ENCODE assay signal across 8 mouse cellular contexts in genomic region chr2:180967010-180967763, GRCm38 (mm10). TPM values are rescaled to one million over a fixed set of nuclear protein-coding genes. Genes with fewer than 3 reads are reported as not detected.
DNase-seq lines count a peak whose midpoint lies in the region; ATAC-seq and TF ChIP-seq lines count a peak whose summit lies in the region.

Arfgap1 (plus strand) TSS chr2:180967225.

- peak within 1 kb of the TSS; percentile 92 for H3K27ac ChIP-seq in gastrocnemius, adult 2 months
- H3K27ac ChIP-seq in hindbrain, postnatal 0 days = peak within 1 kb of the TSS; percentile 93
- H3K27ac ChIP-seq in left cerebral cortex, adult 2 months = peak within 1 kb of the TSS; percentile 99

- peak within 1 kb of the TSS; percentile 96 for H3K4me2 ChIP-seq in hindbrain, postnatal 0 days (ENCODE audit: low read depth, low read length)

- DNase-seq in ZHBTc4 (ENCODE audit: low read depth, low spot score) = peak; percentile 89
- DNase-seq in gastrocnemius, adult 2 months = peak; percentile 96
- peak; percentile 97 for DNase-seq in hindbrain, postnatal 0 days (ENCODE audit: low spot score)
- DNase-seq in left cerebral cortex, adult 2 months (ENCODE audit: extremely low spot score in 1 of 2, low spot score in 2 of 2) = peak; percentile 90 to 94
- DNase-seq in right cerebral cortex, adult 2 months (ENCODE audit: low spot score in 2 of 2) = peak; percentile 94 to 95
- DNase-seq in urinary bladder, postnatal 14 days (ENCODE audit: low spot score) = peak; percentile 95

- no peak; the same call in 1 of the 2 replicates for TF ChIP-seq CTCF in gastrocnemius, adult 2 months (IDR thresholded peaks at IDR 0.05)
- peak; percentile 9; the same call in 1 of the 2 replicates for TF ChIP-seq CTCF in hindbrain, postnatal 0 days (IDR thresholded peaks at IDR 0.05; ENCODE audit: low read depth)
- no peak for TF ChIP-seq CTCF in left cerebral cortex, adult 2 months (IDR thresholded peaks at IDR 0.05)

- intact Hi-C loops in gastrocnemius, adult 2 months (cut with DNase I) = loop anchor here (10.0 kb wide), 1 partner anchor 182 kb away; no protein-coding TSS in a partner anchor
- intact Hi-C loops in left cerebral cortex, adult 2 months (cut with DNase I) = loop anchor here (10.0 kb wide), 1 partner anchor 382 kb away; the partner anchor contains the start of genes Mrgbp and Ogfr

- peaks cover 25% of the 10 kb centered on the region for H3K36me3 ChIP-seq in hindbrain, postnatal 0 days (ENCODE audit: insufficient read depth, low read length)

- H3K27me3 ChIP-seq in hindbrain, postnatal 0 days (ENCODE audit: insufficient read depth, low read length) = no peaks in the 10 kb centered on the region

- peak within 1 kb of the TSS; percentile 76 for H3K4me3 ChIP-seq in gastrocnemius, adult 2 months
- H3K4me3 ChIP-seq in hindbrain, postnatal 0 days (ENCODE audit: low read length) = peak within 1 kb of the TSS; percentile 86
- peak within 1 kb of the TSS; percentile 92 for H3K4me3 ChIP-seq in left cerebral cortex, adult 2 months

- no peaks in the 10 kb centered on the region for H3K9me3 ChIP-seq in hindbrain, postnatal 0 days (ENCODE audit: low read length)

- WGBS in hindbrain, postnatal 0 days = under 1% methylated on average over 57 of the region's 57 CpGs

- peak within 1 kb of the TSS; percentile 95 for H3K9ac ChIP-seq in hindbrain, postnatal 0 days (replicated peaks; ENCODE audit: low read length)

- peaks cover 7% of the 10 kb centered on the region; the same call in 1 of the 2 replicates for H3K4me1 ChIP-seq in hindbrain, postnatal 0 days (ENCODE audit: insufficient read depth, low read length)

- peak; percentile 92 for ATAC-seq in common myeloid progenitor, adult 5-6 weeks (replicated peaks; ENCODE audit: low read depth, poor library complexity, severe bottlenecking)
- ATAC-seq in hindbrain, postnatal 0 days = peak; percentile 92
- peak; percentile 89 for ATAC-seq in megakaryocyte, adult 5-6 weeks (ENCODE audit: poor library complexity, severe bottlenecking)

RNA-seq across cellular contexts. Expression of gene Arfgap1, which starts in this region (rescaled TPM):
- 23.0 and 24.4 TPM in 2 replicates for total RNA-seq in common myeloid progenitor, adult 5-6 weeks (2017)
- total RNA-seq in gastrocnemius, adult 2 months (2021) = 10 to 100 TPM; 32.5 to 38.5 TPM
- 94.8 and 112 TPM in 2 replicates for total RNA-seq in hindbrain, postnatal 0 days (2014; rRNA removed)
- 107 and 110 TPM in 2 replicates for polyA plus RNA-seq in hindbrain, postnatal 0 days (2015; fragmentation: Nextera tagmentation; extraction: Ambion mirVana)
- 100 to 1,000 TPM; 135 to 155 TPM for total RNA-seq in left cerebral cortex, adult 2 months (2021)
- total RNA-seq in megakaryocyte, adult 5-6 weeks (2015) = 16.5 and 18.7 TPM in 2 replicates
- total RNA-seq in megakaryocyte, adult 5-6 weeks (2017) = 34.8 and 35.0 TPM in 2 replicates

Comparison
In these comparisons a context has a peak if more than half of its experiments do, and no peak if none do; other contexts are left out.
1. Peak in every context shown above with its lines: DNase-seq, ATAC-seq, H3K4me3 ChIP-seq and H3K27ac ChIP-seq.